Mouse (Mus musculus): Measurements from ENCODE around the gene Mdga2.

- no peak for TF ChIP-seq FLI1 (IDR thresholded peaks at IDR 0.05; ENCODE audit: low read length)
- no peak for TF ChIP-seq GATA1 (IDR thresholded peaks at IDR 0.05; ENCODE audit: borderline replicate concordance, low read length)
These were observed 2.8 kb downstream of the Mdga2 start for GRCm38 (mm10) chr12:67219564-67219963.

Measured in megakaryocyte, embryonic 14.5 days (primary cell).